Mouse (Mus musculus) frontal cortex, postnatal 14 days (tissue): ENCODE measurements around the gene Fam168a.

Experiments used
- DNase-seq, 2 experiments: peaks; one replicate each; pipeline ENCODE4 v3.0.0; 2022; ENCODE audit warnings: low spot score in 2 of 2

Fam168a gene

GRCm38 (mm10) chr7:100867561-100867960 lies 161.1 kb downstream of the Fam168a start:
- DNase-seq: no peak

GRCm38 (mm10) chr7:100868551-100868950 lies 162.1 kb downstream of the Fam168a start:
- DNase-seq: no peak

- no peak for DNase-seq
Measured at GRCm38 (mm10) chr7:100869877-100870629, 163.6 kb downstream of the Fam168a start.

GRCm38 (mm10) chr7:100871355-100871754 lies 164.9 kb downstream of the Fam168a start:
- DNase-seq: no peak

- DNase-seq: no peak
Measured at GRCm38 (mm10) chr7:100871892-100872291, 165.5 kb downstream of the Fam168a start.

GRCm38 (mm10) chr7:100873197-100873596 lies 166.8 kb downstream of the Fam168a start:
- no peak for DNase-seq

GRCm38 (mm10) chr7:100875822-100876221 lies 169.4 kb downstream of the Fam168a start:
- no peak for DNase-seq

GRCm38 (mm10) chr7:100876293-100876692 lies 169.9 kb downstream of the Fam168a start:
- DNase-seq: no peak

- no peak for DNase-seq
Measured at GRCm38 (mm10) chr7:100876771-100877170, 170.3 kb downstream of the Fam168a start.

- DNase-seq: no peak
Measured at GRCm38 (mm10) chr7:100879595-100879994, 173.2 kb downstream of the Fam168a start.

- DNase-seq: no peak
Measured at GRCm38 (mm10) chr7:100881531-100881930, 175.1 kb downstream of the Fam168a start.

GRCm38 (mm10) chr7:100881950-100882349 lies 175.5 kb downstream of the Fam168a start:
- DNase-seq: no peak

- no peak for DNase-seq
Measured at GRCm38 (mm10) chr7:100884460-100884859, 178.0 kb downstream of the Fam168a start.

GRCm38 (mm10) chr7:100886535-100886934 lies 180.1 kb downstream of the Fam168a start:
- peak in 1 of 2 experiments; percentile 65 for DNase-seq
